Mouse (Mus musculus) thymus, postnatal 14 days (tissue): Measurements from ENCODE around the gene Scgb2b20.
"Not testable (repeated sequence)": the region's sequence is repeated elsewhere in the genome, so short reads cannot be mapped to it uniquely, and the experiment has no call there.

ENCODE experiments used
- DNase-seq: peaks from one replicate; pipeline ENCODE4 v3.0.0; 2021

Gene Scgb2b20

DNA sequence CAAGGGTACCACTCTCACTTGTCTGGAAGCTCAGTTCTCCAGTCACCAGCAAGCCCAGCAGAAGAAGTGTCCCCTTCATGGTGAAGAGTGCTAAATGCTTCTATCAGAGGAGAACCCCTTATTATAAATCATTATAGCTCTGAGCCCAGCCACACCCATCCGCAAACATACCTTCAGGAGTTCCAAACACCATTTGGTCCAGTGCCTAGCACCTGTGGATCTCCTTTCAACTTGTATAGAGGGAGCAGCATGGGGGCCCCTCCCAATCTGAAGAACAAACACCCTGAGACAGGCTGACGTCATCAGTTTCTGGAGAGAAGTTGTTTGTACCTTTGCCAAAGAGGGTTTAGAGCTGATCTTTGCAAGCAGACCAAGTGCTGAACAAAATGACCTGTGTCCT, at the start of gene Scgb2b20:
TSS of gene Scgb2b20 (minus strand) at position 101 of the 400 bp plus-strand sequence.
- DNase-seq = not testable (repeated sequence)

DNA sequence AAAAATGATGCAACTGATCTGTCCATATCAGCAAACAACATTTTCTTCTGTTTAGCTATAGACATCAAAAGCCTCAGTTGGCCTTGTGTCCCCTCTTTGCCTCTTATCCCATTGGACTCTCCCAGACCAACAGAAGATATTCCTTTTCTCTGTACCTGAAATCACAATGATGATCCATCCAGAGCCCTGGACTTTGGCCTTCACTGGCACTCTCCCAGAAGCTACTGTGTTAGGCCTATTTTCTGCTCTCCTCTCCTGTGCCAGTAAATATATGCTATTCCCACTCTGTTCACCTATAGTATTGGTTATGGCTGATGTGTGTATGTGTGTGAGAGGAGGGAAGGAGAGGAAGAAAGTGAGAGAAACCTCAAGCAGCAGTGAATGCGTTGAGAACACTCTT, 43.6 kb upstream of the Scgb2b20 start:
- not testable (repeated sequence) for DNase-seq

DNA sequence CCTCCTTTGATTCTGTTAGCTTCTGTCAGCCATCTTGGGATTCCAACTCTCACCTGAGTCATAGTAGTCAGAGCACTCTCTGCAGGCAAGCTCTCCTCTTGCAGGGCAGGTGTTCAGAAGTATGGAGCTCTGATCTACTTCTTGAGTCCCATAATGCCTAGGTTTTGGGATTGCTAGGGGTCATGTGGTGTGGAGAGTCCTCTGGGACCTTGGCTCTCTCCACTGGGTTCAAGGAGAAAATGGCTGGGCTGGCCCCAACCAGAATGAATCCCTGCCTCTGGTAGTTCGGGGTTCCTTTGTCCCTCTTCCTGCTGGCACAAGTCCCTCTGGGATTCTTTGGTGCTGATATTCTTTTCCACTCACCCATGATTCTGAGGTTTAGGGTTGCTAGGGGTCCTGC, 35.5 kb upstream of the Scgb2b20 start:
- no peak for DNase-seq

- not testable (repeated sequence) for DNase-seq
Observed at GRCm38 (mm10) chr7:33399749-33400148, 33.6 kb upstream of the Scgb2b20 start.

- DNase-seq = not testable (repeated sequence)
Observed at GRCm38 (mm10) chr7:33372934-33373333, 6.8 kb upstream of the Scgb2b20 start, which contains the start of gene Scgb1b20. Gene Scgb1b20 (plus strand): TSS chr7:33373234.
